Mouse (Mus musculus): ENCODE data around the gene 3110009E18Rik.
A peak's percentile ranks its signal among the peaks of the same experiment; 100 is the strongest.

Gene 3110009E18Rik

DNA sequence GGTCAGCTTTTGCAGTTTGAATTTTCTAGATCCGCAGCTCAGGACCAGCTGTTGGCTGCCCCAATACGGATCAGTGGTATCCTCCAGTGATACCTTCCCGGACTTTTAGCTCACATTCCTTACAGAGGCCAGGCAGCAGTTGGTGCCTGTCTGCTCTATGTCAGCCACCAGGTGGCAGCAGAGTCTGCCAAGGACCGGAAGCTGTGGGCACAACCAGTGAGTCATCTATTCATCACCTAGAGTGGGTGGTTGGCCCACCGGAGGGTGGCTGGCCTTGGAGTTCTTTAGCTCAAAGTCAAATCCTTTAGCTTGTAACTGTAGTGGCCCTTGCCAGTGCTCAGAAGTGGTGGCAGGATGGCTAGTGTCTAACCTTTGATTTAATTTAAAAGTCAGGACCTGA, 76.2 kb downstream of the 3110009E18Rik start:
- peak; percentile 4 for DNase-seq

DNA sequence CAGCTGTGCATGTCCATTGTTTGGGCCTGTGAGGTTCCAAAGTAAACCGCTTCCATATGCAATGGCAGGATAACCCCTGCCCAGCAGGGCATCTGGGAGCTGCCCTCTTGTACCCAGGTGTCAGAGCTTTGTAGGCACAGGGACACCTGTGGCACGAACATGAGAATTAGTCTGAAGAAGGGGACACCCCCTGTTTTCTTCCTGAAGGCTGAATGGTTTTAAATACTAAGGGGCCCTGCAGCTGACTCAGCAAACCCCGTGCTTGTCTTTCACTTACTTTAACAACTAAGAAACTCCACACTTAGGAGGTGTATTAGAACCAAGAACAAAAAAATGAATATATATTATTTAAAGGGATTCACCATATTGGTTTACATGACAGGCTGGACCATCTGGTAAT, 77.2 kb downstream of the 3110009E18Rik start:
- DNase-seq, result no peak

DNA sequence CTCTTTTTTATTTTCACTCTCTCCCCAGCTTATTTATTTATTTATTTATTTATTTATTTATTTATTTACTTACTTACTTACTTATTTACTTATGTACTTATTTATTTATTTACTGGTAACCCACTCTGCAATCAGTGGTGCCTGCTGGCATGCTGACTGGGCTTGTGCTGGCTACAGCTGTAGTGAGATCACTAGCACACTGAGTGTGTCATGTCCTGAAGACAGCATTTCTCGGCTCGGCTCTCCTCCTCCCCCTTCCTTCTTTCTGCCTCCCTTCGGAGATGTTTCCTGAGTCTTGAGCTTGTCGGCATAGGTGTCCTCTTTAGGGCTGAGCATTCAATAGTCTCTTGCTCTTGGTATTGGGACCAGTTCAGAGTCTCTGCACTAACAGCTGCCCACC, 78.0 kb downstream of the 3110009E18Rik start:
- no peak for DNase-seq

DNA sequence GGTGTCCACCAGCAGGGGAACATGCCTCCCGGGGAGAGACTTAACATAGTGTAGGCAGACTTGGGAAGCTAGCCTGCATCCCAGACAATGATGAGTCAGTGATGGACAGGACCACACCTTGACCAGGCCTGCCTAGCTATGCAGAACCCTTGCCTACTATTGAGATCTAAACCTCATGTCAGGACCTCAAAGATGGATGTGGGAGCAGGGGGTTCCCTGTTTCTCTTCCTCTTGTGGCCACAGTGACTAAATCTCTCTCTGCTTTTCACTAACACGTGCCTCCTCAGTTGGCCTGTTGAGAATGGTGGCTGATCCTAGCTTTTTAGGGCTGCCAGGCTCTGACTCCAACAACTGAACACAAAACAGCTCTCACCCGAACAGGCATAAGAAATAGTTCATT, 81.6 kb downstream of the 3110009E18Rik start:
- no peak for DNase-seq

DNA sequence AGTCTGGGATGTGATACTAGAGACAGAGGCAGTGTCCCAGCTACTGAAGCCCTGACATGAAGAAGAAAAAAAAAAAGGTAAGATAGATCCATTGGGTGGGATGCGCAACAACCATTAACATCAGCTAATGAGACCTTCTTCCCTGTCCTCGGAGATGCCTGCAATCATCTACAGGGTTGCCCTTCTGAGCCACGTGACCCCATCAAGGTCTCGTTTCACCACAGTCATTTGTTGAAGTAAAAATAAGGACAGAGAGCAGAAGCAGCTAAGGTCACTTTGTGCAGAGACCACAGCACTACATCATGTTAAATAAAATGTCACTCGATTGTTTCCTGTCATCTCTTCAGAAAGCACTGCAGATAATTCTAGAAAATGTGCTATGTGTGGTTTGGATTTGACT, 82.8 kb downstream of the 3110009E18Rik start:
- DNase-seq, result no peak

DNA sequence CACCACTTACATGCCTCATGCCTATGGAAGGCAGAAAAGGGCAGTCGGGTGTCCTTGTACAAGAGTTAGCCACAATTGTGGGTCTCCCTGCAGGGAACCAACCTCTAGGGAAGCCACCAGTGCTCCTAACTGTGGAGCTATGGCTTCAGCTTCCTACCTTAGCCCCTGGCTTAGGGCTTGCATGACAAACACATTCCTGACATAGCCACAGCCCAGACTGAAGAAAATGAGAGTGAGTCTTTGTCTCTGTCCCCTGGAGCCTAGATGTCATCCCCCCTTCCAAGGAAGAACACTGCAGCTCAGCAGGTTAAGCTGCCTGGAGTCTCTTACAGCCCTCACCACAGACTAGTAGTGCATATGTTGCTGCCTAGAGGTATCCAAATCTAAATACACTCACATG, 83.8 kb downstream of the 3110009E18Rik start:
- no peak for DNase-seq

DNA sequence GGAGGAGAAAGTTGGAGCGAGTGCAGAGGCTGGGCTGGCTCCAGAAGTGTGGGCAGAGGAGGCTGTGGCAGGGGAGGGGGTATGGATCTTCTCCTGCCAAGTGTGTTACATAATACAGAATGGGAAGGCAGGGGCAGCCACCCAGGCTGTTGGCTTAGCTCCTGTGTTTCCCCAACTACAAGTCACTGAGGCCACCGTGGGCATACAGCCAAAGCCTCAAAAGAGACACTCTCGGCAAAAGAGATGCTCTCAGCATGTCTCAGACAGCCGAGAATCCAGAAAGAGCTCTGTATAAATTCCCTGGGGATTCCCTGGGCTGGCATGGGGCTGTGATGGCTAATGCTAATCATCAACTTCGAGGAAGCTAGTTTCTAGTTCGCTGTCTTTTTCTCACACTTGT, 86.6 kb downstream of the 3110009E18Rik start:
- peak; percentile 42 for DNase-seq

DNA sequence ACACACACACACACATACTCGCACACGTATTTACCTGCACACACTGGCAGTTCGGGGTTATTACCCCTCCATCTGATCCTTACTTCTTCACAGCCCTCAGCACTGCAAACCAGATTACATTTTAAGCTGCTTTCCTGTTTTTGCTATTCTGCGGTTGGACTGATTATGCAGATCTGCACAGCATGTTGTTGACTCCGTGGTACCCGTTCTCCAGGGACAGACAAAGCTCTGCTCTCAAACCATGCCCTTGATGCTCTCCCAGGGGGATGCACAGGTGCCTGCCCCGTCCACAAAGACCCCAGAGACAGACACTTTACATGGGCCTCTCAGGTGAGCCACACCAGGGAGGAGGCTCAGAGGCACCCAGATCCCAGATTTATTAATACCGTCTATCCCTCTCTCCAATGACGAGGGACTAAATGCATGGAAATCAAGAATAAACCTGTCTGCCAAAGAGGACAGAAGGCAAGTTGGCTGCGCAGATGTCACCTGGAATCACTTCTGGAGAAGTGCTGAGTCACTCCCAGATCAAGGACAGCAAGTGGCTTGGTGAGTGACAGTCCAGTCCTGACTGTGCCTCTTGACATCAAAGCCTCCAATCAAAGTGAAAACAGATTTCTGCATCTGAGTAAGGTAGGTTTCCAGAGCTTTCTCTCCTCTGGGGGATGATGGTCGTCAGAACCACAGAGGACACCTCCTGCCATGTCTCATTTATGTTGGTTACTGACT, 87.7 kb downstream of the 3110009E18Rik start:
- no peak for DNase-seq

DNA sequence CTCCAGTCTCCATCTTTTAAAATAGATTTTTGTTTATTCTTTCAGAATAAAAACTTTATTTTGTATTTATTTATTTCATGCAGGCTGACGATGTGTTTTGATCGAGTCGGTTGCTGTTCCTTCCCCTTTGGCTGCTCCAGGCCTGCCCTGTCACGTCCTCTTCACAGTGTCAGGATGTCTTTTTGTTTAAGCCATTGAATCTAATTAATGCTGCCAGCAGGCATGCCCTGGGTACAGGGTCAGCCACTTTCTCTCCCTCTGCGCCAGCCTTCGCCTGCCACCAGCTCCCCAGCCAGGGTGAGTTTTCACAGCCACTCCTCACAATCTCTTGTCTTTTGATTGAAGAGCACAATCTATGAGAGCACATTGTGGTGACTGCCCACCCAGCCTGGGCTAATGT, 99.9 kb downstream of the 3110009E18Rik start:
- no peak for DNase-seq

DNA sequence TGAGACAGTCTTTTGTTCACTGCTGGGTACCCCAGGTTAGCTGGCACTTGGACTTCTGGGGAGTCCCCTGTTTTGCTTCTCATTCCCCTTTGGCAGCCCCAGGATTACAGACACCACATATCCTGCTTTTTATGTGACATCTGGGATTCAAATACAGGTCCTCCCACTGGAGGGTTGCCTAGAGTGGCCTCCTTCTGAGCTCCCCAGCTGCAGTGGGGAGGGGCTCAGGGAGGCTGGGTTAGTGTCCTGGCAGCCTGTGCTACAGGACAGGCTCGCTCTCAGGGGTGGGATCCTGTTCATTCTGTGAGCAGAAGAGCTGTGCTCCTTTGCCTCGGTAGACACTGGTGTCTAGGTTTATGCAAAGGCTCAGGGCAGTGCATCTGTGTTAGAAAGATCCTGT, 100.3 kb downstream of the 3110009E18Rik start:
- no peak for DNase-seq

DNA sequence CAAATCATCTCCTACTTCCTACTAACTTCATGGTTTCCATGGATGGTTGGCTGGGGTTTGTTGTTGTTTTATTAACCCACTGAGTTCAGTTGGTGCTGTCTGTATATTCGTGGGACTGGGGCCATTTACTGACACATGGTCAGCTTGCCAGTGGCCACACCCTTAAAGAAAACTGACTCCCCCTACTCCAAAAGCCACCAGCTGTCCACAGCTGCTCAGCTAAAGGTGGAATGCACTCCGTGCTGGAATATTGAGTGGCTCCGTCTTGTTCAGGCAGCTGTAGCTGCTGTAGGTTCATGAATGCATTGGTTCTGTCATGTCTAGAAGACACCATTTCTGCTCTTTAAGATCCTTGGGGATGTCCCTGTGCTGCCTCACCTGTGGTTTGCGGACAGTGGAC, 102.6 kb downstream of the 3110009E18Rik start:
- no peak for DNase-seq

DNA sequence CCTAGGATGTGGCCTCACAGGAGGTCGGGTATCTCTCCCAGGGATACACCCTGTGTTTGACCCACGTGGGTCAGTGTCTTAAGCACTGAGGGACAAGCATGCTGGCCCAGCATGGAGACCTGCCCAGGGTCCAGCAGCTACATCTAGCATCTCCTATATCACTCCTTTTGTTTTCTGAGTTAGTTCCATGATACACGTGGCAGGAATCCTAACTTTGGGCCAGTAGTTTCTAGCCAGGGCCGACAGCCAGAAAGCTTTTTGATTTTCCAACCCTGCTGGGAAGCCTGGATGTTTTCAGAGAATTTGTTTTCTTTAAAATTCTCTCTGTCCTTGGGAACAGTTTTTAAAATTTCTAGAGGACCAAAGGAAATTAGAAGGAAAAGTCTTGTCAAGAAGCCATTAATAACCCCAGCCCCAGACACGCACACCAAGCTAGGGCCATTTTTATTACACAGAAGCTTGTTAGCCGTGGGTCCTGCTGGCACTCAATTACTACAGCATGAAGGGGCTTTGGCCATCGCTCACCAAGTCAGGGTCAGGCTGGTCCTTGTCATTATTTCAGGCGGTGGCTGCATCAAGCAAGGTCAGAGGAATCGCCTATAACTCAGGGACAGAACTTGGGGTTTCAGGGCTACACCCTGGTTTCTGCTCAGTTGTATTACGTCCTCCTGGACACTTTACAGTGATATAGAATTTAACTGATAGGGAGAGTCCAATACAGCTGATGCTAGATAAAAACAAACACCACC, 108.9 kb downstream of the 3110009E18Rik start:
- no peak for DNase-seq

DNA sequence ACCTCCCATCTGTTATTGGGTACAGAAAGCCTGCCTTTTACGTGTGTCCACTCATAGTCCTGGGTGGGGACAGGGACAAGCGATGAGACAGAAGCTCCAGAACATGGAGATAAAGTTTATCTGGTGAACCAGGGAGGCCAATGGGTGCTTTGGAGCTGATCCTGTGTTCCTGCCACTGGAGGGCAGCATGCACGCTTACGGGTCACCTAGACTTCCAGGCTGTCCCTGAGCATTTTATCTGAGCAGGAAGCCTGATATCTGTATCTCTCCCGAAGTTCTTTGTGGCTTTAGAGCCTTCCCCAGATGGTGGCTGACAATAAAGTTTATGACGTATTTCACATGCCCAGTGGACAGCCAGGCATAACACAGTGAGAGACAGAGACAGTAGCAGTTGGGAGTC, 110.3 kb downstream of the 3110009E18Rik start:
- no peak for DNase-seq

DNA sequence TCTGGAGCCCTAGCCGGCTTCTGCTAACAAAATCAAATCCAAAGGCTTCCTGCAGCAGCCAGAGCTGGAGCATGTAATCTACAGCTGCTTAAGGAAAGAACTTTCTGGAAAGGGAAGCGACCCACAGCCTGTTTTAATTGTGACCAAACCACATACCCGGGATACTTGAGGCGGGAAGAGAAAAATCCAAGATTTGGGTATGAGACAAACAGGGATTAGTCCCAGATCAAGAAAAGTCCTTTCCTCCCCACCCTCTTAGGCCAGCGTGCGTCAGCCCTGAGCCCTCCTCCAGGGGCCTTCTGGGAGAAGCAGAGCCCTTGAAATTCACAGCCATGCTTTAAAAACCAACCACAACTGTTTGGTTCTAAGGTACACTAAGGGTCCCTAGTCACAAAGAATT, 111.2 kb downstream of the 3110009E18Rik start:
- no peak for DNase-seq

DNA sequence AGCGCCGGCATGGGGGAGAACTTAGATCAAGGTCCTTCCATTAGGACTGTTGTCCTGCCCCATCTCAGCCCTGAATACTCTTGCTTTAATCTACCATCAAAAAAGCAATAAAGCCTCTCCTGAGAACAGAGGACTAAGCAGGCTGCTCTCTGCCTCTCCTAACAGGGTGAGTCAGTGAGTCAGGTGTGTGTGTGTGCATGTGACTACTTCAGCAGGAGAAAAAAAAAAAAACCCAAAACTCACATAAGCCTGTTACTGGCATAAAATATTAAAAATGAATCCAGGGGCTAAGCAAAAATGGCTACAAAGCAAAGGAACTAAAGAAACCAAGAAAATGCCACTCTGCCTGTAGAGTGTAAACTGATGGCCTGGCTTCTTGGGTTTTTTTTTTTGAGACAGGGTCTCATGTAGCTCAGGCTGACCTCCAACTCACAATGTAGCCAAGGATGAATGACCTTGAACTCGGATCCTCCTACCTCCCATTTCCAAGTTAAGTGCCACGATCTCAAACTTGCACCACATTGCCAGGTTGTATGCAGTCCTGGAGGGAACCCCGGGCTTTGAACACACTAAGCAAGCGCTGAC, 114.7 kb downstream of the 3110009E18Rik start:
- no peak for DNase-seq

DNA sequence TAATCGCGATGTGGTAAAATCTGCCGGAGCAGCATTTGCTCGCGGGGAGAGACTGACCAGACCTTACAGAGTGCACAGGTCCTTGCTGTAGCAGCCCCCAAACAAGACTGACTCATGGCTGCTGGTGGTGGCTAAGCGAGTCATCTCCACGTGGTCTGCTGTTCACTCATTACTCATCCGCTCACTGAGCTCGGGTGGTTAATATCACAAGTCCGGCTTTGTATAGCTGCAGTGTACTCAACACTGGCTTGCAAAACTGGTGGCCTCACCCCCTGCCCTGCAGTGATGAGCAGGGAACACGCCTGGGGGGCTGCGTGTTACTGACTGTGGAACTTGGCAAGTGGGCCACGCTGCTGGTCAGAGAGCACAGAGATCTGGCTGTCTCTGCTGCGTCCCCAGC, 115.4 kb downstream of the 3110009E18Rik start:
- DNase-seq, result no peak

DNA sequence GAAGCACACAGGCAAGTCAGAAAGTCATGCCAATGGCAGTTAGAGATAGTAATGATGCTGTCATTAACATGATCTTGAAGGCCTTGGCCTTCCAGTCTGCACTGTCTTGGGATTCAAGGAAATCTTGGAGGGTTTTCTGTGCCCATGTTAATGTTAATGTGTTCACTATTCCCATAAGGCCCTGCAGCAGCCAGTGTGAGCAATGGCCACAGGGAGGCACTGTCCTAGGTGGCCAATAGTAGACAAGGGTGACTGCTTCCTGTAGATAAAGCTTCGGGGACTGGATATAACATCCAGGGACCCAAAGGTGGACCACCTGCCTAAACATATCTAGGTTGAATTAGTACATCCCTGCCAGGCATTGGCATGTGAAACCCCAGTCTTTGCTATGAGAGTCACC, 116.1 kb downstream of the 3110009E18Rik start:
- DNase-seq, result no peak

All from cerebellum, adult 11-12 months (tissue).